Mouse (Mus musculus) kidney, adult 2 months (tissue): ENCODE measurements around the gene Glod5.

ENCODE experiments used
- CTCF ChIP-seq: fragments of 200-500 bp; conservative IDR thresholded peaks from 2 replicates; pipeline ENCODE4 v1.5.1; 2011; ENCODE audit warnings: low read depth, mild to moderate bottlenecking, control low read depth, low read length, moderate library complexity, mixed read lengths; ENCODE audit not compliant: insufficient read depth, insufficient read length
- POLR2A ChIP-seq: fragments of 200-500 bp; IDR thresholded peaks from one replicate; pipeline ENCODE4 v1.6.1; 2011; ENCODE audit warnings: low read depth, low read length, control low read depth

GRCm38 (mm10) chrX:8013569-8014314 lies 4.5 kb downstream of the Glod5 start:
- TF ChIP-seq POLR2A (no peak), CTCF (no peak)
